Comparison of ENCODE assay signal across 18 mouse cellular contexts in the genomic region with DNA sequence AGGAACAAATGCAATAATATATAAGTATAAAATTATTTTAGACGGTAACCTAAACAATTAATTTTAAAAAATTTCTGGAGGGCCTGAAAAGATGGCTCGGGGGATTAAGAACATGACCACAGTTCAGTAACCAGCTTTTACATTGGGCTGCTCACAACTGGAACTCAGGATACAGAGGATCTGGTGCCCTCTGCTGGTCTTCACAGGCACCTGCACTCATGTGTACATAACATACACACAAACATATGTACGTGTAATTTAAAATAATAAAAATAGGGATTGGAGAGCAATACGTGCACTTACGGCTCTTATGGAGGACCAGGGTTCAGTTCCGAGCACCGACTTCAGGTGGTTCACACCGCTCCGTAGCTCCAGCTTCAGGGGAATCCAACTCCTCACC. TPM values are rescaled to one million over a fixed set of nuclear protein-coding genes. Genes with fewer than 3 reads are reported as not detected.
DNase-seq lines count a peak whose midpoint lies in the region; ATAC-seq and TF ChIP-seq lines count a peak whose summit lies in the region.
"Had no signal": no experiment of that assay in that cellular context is flagged by ENCODE, and none has a peak within 500 bp of the region (broad histone marks: within the 10 kb centered on the region; RNA-seq: fewer than 3 reads in every experiment).

No protein-coding gene starts in this region.

- no peaks in the 10 kb centered on the region for H3K36me3 ChIP-seq in kidney, postnatal 0 days (ENCODE audit: insufficient read depth, low read length)
- H3K36me3 ChIP-seq in midbrain, postnatal 0 days (ENCODE audit: insufficient read depth, low read length), result no peaks in the 10 kb centered on the region
- no peaks in the 10 kb centered on the region for H3K36me3 ChIP-seq in midbrain, embryonic 11.5 days (ENCODE audit: control insufficient read depth, insufficient read depth, low read length)
- no peaks in the 10 kb centered on the region for H3K36me3 ChIP-seq in stomach, postnatal 0 days (ENCODE audit: control insufficient read depth, insufficient read depth, low read length)
- H3K36me3 ChIP-seq: embryonic facial prominence, embryonic 13.5 days; heart, embryonic 13.5 days; lung, embryonic 15.5 days; midbrain, embryonic 10.5 days had no signal

- H3K9ac ChIP-seq in kidney, postnatal 0 days (ENCODE audit: low read depth, low read length), result no peak overlapping the region
- no peak overlapping the region for H3K9ac ChIP-seq in midbrain, postnatal 0 days (replicated peaks; ENCODE audit: low read length, poor library complexity, severe bottlenecking)
- no peak overlapping the region for H3K9ac ChIP-seq in midbrain, embryonic 11.5 days (ENCODE audit: low read length)
- H3K9ac ChIP-seq in stomach, postnatal 0 days (ENCODE audit: low read length), result no peak overlapping the region
- H3K9ac ChIP-seq: embryonic facial prominence, embryonic 13.5 days; heart, embryonic 13.5 days; lung, embryonic 15.5 days had no signal

- peaks cover 7% of the 10 kb centered on the region; the same call in 1 of the 2 replicates for H3K4me1 ChIP-seq in kidney, postnatal 0 days (replicated peaks; ENCODE audit: insufficient read depth, low read length)
- H3K4me1 ChIP-seq in midbrain, postnatal 0 days (ENCODE audit: insufficient read depth, low read length), result no peaks in the 10 kb centered on the region
- H3K4me1 ChIP-seq in midbrain, embryonic 11.5 days (ENCODE audit: control insufficient read depth, insufficient read depth, low read length), result no peaks in the 10 kb centered on the region
- H3K4me1 ChIP-seq in stomach, postnatal 0 days (replicated peaks; ENCODE audit: control insufficient read depth, insufficient read depth), result peaks cover 2% of the 10 kb centered on the region; the same call in 1 of the 2 replicates

- no peak for TF ChIP-seq EP300 in stomach, postnatal 0 days (optimal IDR thresholded peaks at IDR 0.05)

- peak; percentile 41; the same call in 1 of the 2 replicates for TF ChIP-seq CTCF in kidney, postnatal 0 days (IDR thresholded peaks at IDR 0.05; ENCODE audit: low read depth)
- TF ChIP-seq CTCF in midbrain, postnatal 0 days (IDR thresholded peaks at IDR 0.05), result peak; percentile 24; the same call in 1 of the 2 replicates
- peak; percentile 56 for TF ChIP-seq CTCF in stomach, postnatal 0 days (IDR thresholded peaks at IDR 0.05; ENCODE audit: low read depth)

- no peaks in the 10 kb centered on the region for H3K27me3 ChIP-seq in kidney, postnatal 0 days (ENCODE audit: insufficient read depth, low read length)
- H3K27me3 ChIP-seq in midbrain, postnatal 0 days (ENCODE audit: insufficient read depth, low read length), result no peaks in the 10 kb centered on the region
- H3K27me3 ChIP-seq in midbrain, embryonic 11.5 days (ENCODE audit: control insufficient read depth, insufficient read depth, low read length), result no peaks in the 10 kb centered on the region
- H3K27me3 ChIP-seq in stomach, postnatal 0 days (ENCODE audit: control insufficient read depth, insufficient read depth, low read length), result no peaks in the 10 kb centered on the region
- H3K27me3 ChIP-seq: embryonic facial prominence, embryonic 13.5 days; lung, embryonic 15.5 days had no signal

- 94% methylated on average over 9 of the region's 9 CpGs for WGBS in kidney, postnatal 0 days
- 97% methylated on average over 9 of the region's 9 CpGs for WGBS in midbrain, postnatal 0 days
- WGBS in midbrain, embryonic 11.5 days, result 94% methylated on average over 9 of the region's 9 CpGs
- WGBS in stomach, postnatal 0 days, result 96% methylated on average over 9 of the region's 9 CpGs

- no peak overlapping the region for H3K4me2 ChIP-seq in kidney, postnatal 0 days (ENCODE audit: low read length)
- H3K4me2 ChIP-seq in midbrain, postnatal 0 days (ENCODE audit: low read depth, low read length, poor library complexity, severe bottlenecking), result no peak overlapping the region
- no peak overlapping the region for H3K4me2 ChIP-seq in midbrain, embryonic 11.5 days
- no peak overlapping the region for H3K4me2 ChIP-seq in stomach, postnatal 0 days (replicated peaks; ENCODE audit: low read depth)
- H3K4me2 ChIP-seq: embryonic facial prominence, embryonic 13.5 days; heart, embryonic 13.5 days; lung, embryonic 15.5 days had no signal

- peak; percentile 46 for DNase-seq in CD4-positive, CD25-positive, alpha-beta regulatory T cell, adult 2 months (ENCODE audit: low read depth, low spot score)
- DNase-seq in kidney, postnatal 0 days (ENCODE audit: low spot score), result no peak
- DNase-seq in kidney, postnatal 10 days, result no peak
- no peak for DNase-seq in midbrain, postnatal 0 days (ENCODE audit: low spot score)
- DNase-seq in midbrain, embryonic 11.5 days (ENCODE audit: low spot score, missing footprints), result no peak
- no peak for DNase-seq in stomach, postnatal 0 days (ENCODE audit: low spot score)
- no peak for DNase-seq in cerebellum, adult 9-10 months
- DNase-seq: adrenal gland, postnatal 25 days; gastrocnemius, postnatal 36 days; kidney, adult 11 months; kidney, postnatal 36 days; layer of hippocampus, postnatal 36 days had no signal

- ATAC-seq in CD4-positive, CD25-positive, alpha-beta regulatory T cell, adult 4 months, result no peak
- ATAC-seq in kidney, postnatal 0 days (replicated peaks; ENCODE audit: low FRiP score, low read depth), result no peak
- ATAC-seq in midbrain, postnatal 0 days (ENCODE audit: low FRiP score), result no peak
- no peak for ATAC-seq in midbrain, embryonic 11.5 days (ENCODE audit: low FRiP score)
- no peak for ATAC-seq in stomach, postnatal 0 days (ENCODE audit: low FRiP score, low TSS enrichment)
- ATAC-seq: activated CD4-positive, CD25-positive, alpha-beta regulatory T cell, adult 4 months had no signal

- H3K27ac ChIP-seq in kidney, postnatal 0 days, result no peak overlapping the region
- H3K27ac ChIP-seq in midbrain, postnatal 0 days (ENCODE audit: low read depth, low read length), result no peak overlapping the region
- no peak overlapping the region for H3K27ac ChIP-seq in midbrain, embryonic 11.5 days (ENCODE audit: low read depth, low read length)
- H3K27ac ChIP-seq in stomach, postnatal 0 days (replicated peaks), result no peak overlapping the region
- H3K27ac ChIP-seq: embryonic facial prominence, embryonic 13.5 days; heart, embryonic 13.5 days; lung, embryonic 15.5 days; midbrain, embryonic 10.5 days had no signal

- no peaks in the 10 kb centered on the region for H3K9me3 ChIP-seq in kidney, postnatal 0 days (replicated peaks; ENCODE audit: low read length)
- no peaks in the 10 kb centered on the region for H3K9me3 ChIP-seq in midbrain, postnatal 0 days (ENCODE audit: low read length)
- H3K9me3 ChIP-seq in midbrain, embryonic 11.5 days (ENCODE audit: control insufficient read depth, low read length), result no peaks in the 10 kb centered on the region
- H3K9me3 ChIP-seq in stomach, postnatal 0 days (ENCODE audit: control insufficient read depth, low read length), result no peaks in the 10 kb centered on the region
- H3K9me3 ChIP-seq: lung, embryonic 15.5 days; midbrain, embryonic 10.5 days had no signal

- no peak overlapping the region for H3K4me3 ChIP-seq in kidney, postnatal 0 days (replicated peaks; ENCODE audit: low read depth, low read length)
- no peak overlapping the region for H3K4me3 ChIP-seq in midbrain, postnatal 0 days (ENCODE audit: low read depth, low read length)
- no peak overlapping the region for H3K4me3 ChIP-seq in midbrain, embryonic 11.5 days (ENCODE audit: low read depth, low read length)
- no peak overlapping the region for H3K4me3 ChIP-seq in stomach, postnatal 0 days (ENCODE audit: low read depth, low read length)
- H3K4me3 ChIP-seq: embryonic facial prominence, embryonic 13.5 days; heart, embryonic 13.5 days; lung, embryonic 15.5 days; midbrain, embryonic 10.5 days had no signal

RNA-seq across cellular contexts. Expression of a gene that starts 2.7 kb away (rescaled TPM):
- polyA plus RNA-seq in CD4-positive, CD25-positive, alpha-beta regulatory T cell, adult 4 months (2017; shearing (Covaris generic)), result not detected
- 0.38 TPM in 2 replicates for polyA plus RNA-seq in kidney, postnatal 0 days (2015; fragmentation: Nextera tagmentation; extraction: Ambion mirVana)
- 0.99 TPM in 1 of 2 replicates, not detected in the other for total RNA-seq in midbrain, postnatal 0 days (2014; rRNA removed)
- polyA plus RNA-seq in midbrain, postnatal 0 days (2015; fragmentation: Nextera tagmentation; extraction: Ambion mirVana), result 0.27 and 0.29 TPM in 2 replicates
- polyA plus RNA-seq in midbrain, embryonic 11.5 days (2014; fragmentation: Nextera tagmentation; extraction: Ambion mirVana), result not detected in 2 replicates
- 35.1 and 36.1 TPM in 2 replicates for polyA plus RNA-seq in stomach, postnatal 0 days (2015; fragmentation: Nextera tagmentation; extraction: Ambion mirVana)
- total RNA-seq: adrenal gland, postnatal 25 days had no signal
- polyA plus RNA-seq: activated CD4-positive, CD25-positive, alpha-beta regulatory T cell, adult 4 months had no signal

RNA-seq across cellular contexts. Expression of a gene that starts 14.9 kb away (rescaled TPM):
- not detected for polyA plus RNA-seq in CD4-positive, CD25-positive, alpha-beta regulatory T cell, adult 4 months (2017; shearing (Covaris generic))
- polyA plus RNA-seq in kidney, postnatal 0 days (2015; fragmentation: Nextera tagmentation; extraction: Ambion mirVana), result 0.18 and 0.23 TPM in 2 replicates
- 1.3 and 1.4 TPM in 2 replicates for total RNA-seq in midbrain, postnatal 0 days (2014; rRNA removed)
- polyA plus RNA-seq in midbrain, postnatal 0 days (2015; fragmentation: Nextera tagmentation; extraction: Ambion mirVana), result 0.37 and 0.73 TPM in 2 replicates
- 0.21 TPM in 1 of 2 replicates, not detected in the other for polyA plus RNA-seq in midbrain, embryonic 11.5 days (2014; fragmentation: Nextera tagmentation; extraction: Ambion mirVana)
- 0.41 and 0.45 TPM in 2 replicates for polyA plus RNA-seq in stomach, postnatal 0 days (2015; fragmentation: Nextera tagmentation; extraction: Ambion mirVana)
- total RNA-seq: adrenal gland, postnatal 25 days had no signal
- polyA plus RNA-seq: activated CD4-positive, CD25-positive, alpha-beta regulatory T cell, adult 4 months had no signal

RNA-seq across cellular contexts. Expression of a gene that starts 25.3 kb away (rescaled TPM):
- polyA plus RNA-seq in CD4-positive, CD25-positive, alpha-beta regulatory T cell, adult 4 months (2017; shearing (Covaris generic)), result under 1 TPM in 1 of 2 experiments, not detected in 1; 0.30 TPM
- 0.13 and 0.32 TPM in 2 replicates for polyA plus RNA-seq in kidney, postnatal 0 days (2015; fragmentation: Nextera tagmentation; extraction: Ambion mirVana)
- total RNA-seq in midbrain, postnatal 0 days (2014; rRNA removed), result 0.28 and 1.0 TPM in 2 replicates
- polyA plus RNA-seq in midbrain, postnatal 0 days (2015; fragmentation: Nextera tagmentation; extraction: Ambion mirVana), result 0.37 and 0.79 TPM in 2 replicates
- polyA plus RNA-seq in midbrain, embryonic 11.5 days (2014; fragmentation: Nextera tagmentation; extraction: Ambion mirVana), result 0.19 and 0.36 TPM in 2 replicates
- polyA plus RNA-seq in stomach, postnatal 0 days (2015; fragmentation: Nextera tagmentation; extraction: Ambion mirVana), result 0.53 and 0.56 TPM in 2 replicates
- polyA plus RNA-seq: activated CD4-positive, CD25-positive, alpha-beta regulatory T cell, adult 4 months had no signal

RNA-seq across cellular contexts. Expression of a gene that starts 29.1 kb away (rescaled TPM):
- polyA plus RNA-seq in CD4-positive, CD25-positive, alpha-beta regulatory T cell, adult 4 months (2017; shearing (Covaris generic)), result under 1 TPM; 0.32 to 0.40 TPM
- 3.9 and 4.8 TPM in 2 replicates for polyA plus RNA-seq in kidney, postnatal 0 days (2015; fragmentation: Nextera tagmentation; extraction: Ambion mirVana)
- 2.7 and 3.3 TPM in 2 replicates for total RNA-seq in midbrain, postnatal 0 days (2014; rRNA removed)
- polyA plus RNA-seq in midbrain, postnatal 0 days (2015; fragmentation: Nextera tagmentation; extraction: Ambion mirVana), result 2.8 and 3.0 TPM in 2 replicates
- 1.8 and 2.1 TPM in 2 replicates for polyA plus RNA-seq in midbrain, embryonic 11.5 days (2014; fragmentation: Nextera tagmentation; extraction: Ambion mirVana)
- polyA plus RNA-seq in stomach, postnatal 0 days (2015; fragmentation: Nextera tagmentation; extraction: Ambion mirVana), result 4.6 and 5.5 TPM in 2 replicates
- polyA plus RNA-seq: activated CD4-positive, CD25-positive, alpha-beta regulatory T cell, adult 4 months had no signal

RNA-seq across cellular contexts. Expression of a gene that starts 30.7 kb away (rescaled TPM):
- polyA plus RNA-seq in CD4-positive, CD25-positive, alpha-beta regulatory T cell, adult 4 months (2017; shearing (Covaris generic)), result 1 to 10 TPM; 1.2 to 1.3 TPM
- 7.5 and 8.9 TPM in 2 replicates for polyA plus RNA-seq in kidney, postnatal 0 days (2015; fragmentation: Nextera tagmentation; extraction: Ambion mirVana)
- 118 and 130 TPM in 2 replicates for total RNA-seq in midbrain, postnatal 0 days (2014; rRNA removed)
- 107 and 114 TPM in 2 replicates for polyA plus RNA-seq in midbrain, postnatal 0 days (2015; fragmentation: Nextera tagmentation; extraction: Ambion mirVana)
- polyA plus RNA-seq in midbrain, embryonic 11.5 days (2014; fragmentation: Nextera tagmentation; extraction: Ambion mirVana), result 3.3 and 6.3 TPM in 2 replicates
- polyA plus RNA-seq in stomach, postnatal 0 days (2015; fragmentation: Nextera tagmentation; extraction: Ambion mirVana), result 2.7 and 4.4 TPM in 2 replicates

Comparison
In these comparisons a context has a peak if more than half of its experiments do, and no peak if none do; other contexts are left out.
1. RNA of a gene that starts 2.7 kb away (polyA plus RNA-seq): 35.1 to 36.1 TPM in stomach, postnatal 0 days; 0.38 TPM in kidney, postnatal 0 days, 0.27 to 0.29 TPM in midbrain, postnatal 0 days, not detected in CD4-positive, CD25-positive, alpha-beta regulatory T cell, adult 4 months and not detected in midbrain, embryonic 11.5 days; every median in the first group is over 10 times any median in the second.
2. Peak in every context shown above with its lines, with median percentiles within 50 percentile points of each other: CTCF ChIP-seq.